Mouse (Mus musculus): ENCODE measurements around the gene Tulp2.

The Tulp2 gene

DNA sequence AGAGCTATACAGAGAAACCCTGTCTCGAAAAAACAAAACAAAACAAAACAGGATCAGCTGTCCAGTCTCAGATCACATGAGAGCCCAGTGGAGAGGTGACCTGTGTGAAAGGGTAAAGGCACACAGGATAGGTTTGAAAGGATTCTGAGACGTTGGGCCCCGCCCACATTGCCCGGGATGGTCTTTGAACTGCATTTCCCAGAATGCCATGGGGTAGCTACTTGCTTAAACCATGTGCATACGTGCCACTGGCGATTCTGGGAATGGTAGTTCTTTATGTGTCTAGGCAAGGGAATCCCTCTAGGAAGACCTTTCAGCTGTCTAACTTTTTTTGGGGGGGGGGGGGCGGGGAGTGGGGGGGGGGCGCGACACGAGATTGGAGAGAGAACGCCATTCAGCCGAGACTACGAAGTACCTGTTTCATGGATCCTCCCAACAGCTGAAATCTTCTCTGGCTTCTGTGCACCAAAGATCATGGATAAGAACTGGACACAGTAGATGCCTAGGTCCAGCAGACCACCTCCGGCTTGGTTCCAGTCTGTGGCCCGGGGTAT is at the start of gene Tulp2:
Gene Tulp2 (plus strand): TSS at position 504 of the 554 bp plus-strand sequence.
- no peak for DNase-seq (ENCODE audit: low read depth, low spot score)

- DNase-seq (ENCODE audit: low read depth, low spot score) = no peak
Observed at GRCm38 (mm10) chr7:45433835-45434202, 47.9 kb upstream of the Tulp2 start.

DNA sequence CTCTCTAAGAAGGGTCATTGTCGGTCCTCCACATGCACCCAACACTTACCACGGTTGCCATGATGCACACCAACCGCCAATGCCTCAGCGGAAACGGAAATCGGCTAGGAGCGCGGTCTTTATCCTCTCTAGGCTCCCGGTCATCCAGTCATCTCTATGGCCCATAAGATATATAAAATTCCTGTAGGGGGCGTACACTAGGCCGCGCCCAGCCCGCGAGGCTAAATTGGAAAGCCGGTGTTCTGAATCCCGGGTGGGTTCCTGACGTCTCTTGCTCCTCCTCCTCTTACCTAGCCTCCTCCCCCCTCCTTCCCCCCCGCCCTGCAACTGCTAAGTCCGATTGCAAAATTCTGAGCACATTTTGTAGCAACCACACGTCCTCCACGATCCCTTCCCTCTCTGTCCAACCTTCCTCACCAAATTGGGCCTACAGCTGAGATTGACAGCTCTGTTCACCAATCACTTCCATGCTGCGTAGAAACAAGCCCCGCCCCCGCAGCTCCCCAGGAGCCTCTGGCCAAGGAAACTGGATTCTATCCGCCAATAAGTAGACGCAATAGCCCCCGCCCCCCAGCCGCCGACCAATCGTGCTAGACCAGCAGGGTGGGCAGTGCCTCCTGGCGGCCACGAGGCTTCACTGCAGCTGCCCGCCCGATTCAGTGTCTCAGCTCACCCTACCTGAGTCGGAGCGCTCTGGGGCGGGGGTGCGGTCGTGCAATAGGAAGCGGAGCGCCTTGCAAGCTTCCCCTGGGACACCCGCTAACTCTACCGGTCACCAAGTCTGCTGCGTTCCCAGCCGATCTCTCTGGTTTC is 47.3 kb upstream of the Tulp2 start, which contains the start of gene Gys1:
Gene Gys1 (plus strand): TSS at position 642 of the 813 bp plus-strand sequence.
- peak; percentile 99 for DNase-seq (ENCODE audit: low read depth, low spot score)

DNA sequence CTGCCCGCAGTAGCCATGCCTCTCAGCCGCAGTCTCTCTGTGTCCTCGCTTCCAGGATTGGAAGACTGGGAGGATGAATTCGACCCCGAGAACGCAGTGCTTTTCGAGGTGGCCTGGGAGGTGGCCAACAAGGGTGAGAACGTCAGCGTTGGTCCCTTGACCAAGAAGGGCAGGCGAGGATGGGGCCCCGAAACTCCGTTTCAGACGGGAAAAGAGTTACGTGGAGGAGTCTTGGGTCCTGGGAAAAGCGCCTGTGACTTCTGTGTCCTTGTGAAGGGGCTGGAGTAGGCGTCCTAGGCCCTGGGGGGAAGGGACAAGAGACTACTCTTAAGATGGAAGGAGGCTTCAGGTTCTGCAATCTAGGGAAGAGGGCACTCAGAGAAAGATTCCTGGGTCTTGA is 46.6 kb upstream of the Tulp2 start:
- DNase-seq (ENCODE audit: low read depth, low spot score) = no peak

DNA sequence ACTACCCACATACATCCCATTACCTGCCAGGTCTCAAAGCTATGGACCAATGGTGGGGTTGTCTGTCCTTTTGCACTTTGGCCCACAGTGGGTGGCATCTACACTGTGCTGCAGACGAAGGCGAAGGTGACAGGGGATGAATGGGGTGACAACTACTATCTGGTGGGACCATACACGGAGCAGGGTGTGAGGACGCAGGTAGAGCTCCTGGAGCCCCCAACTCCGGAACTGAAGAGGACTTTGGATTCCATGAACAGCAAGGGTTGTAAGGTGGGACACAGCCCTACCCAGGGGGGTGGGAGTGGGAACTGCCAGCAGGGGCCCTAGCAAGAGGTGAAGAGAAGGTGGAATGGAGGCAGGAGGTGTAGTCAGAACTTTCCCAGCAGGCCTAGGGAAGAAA is 45.2 kb upstream of the Tulp2 start:
- DNase-seq (ENCODE audit: low read depth, low spot score) = no peak

- DNase-seq (ENCODE audit: low read depth, low spot score) = no peak
Observed at GRCm38 (mm10) chr7:45437046-45437445, 44.6 kb upstream of the Tulp2 start.

DNA sequence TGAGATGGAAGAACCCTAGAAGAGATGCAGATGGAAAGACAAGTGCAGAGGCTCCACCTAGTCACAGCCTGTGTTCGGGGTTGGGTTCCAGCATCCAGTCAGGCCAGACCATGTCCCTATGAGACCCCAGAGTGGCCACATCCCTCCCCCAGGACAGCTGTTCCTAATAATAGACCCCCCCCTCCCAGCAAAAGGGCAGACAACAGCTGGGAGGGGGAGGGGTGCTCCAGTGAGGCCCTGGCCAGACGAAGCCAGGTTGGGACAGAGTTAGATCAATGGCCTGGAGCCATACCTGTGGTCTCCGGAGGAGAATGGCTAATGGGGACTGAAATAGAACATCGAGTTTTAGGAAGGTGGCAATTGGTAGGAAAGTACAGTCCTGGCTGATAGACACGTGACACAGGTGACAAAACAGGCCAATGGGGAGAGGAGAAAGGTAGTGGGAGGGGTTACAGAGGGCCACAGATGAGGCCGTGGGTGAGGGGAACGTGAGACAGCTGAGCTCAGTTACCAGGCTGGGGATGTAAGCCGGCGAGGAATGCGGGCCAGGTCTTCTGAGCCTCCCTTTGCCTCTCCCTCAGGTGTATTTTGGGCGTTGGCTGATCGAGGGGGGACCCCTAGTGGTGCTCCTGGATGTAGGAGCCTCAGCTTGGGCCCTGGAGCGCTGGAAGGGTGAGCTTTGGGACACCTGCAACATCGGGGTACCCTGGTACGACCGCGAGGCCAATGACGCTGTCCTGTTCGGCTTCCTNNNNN is 44.0 kb upstream of the Tulp2 start, which contains the start of gene Ruvbl2:
Gene Ruvbl2 (minus strand): TSS at position 576 of the 756 bp plus-strand sequence.
- no peak for DNase-seq (ENCODE audit: low read depth, low spot score)

GRCm38 (mm10) chr7:45443526-45444420 is 37.9 kb upstream of the Tulp2 start:
- no peak for DNase-seq (ENCODE audit: low read depth, low spot score)

GRCm38 (mm10) chr7:45446589-45446988 is 35.1 kb upstream of the Tulp2 start:
- DNase-seq (ENCODE audit: low read depth, low spot score) = no peak

- no peak for DNase-seq (ENCODE audit: low read depth, low spot score)
Observed at GRCm38 (mm10) chr7:45447325-45447990, 34.2 kb upstream of the Tulp2 start.

DNA sequence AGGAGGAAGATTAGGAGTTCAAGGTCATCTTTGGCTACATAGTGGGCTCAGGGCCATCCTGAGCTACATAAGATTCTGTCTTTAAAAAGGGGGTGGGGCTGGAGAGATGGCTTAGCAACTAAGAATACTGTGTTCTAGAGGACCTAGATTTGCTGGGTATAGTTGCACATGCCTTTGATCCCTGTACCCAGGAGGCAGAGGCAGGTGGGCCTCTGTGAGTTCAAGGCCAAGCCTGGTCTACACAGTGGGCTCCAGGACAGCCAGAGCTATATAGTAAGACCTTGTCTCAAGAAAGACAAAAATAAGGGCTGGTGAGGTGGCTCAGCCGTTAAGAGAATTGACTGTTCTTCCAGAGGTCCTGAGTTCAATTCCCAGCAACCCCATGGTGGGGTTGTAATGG is 31.7 kb upstream of the Tulp2 start:
- DNase-seq (ENCODE audit: low read depth, low spot score) = no peak

- DNase-seq (ENCODE audit: low read depth, low spot score) = no peak
Observed at GRCm38 (mm10) chr7:45451344-45451982, 30.2 kb upstream of the Tulp2 start.

DNA sequence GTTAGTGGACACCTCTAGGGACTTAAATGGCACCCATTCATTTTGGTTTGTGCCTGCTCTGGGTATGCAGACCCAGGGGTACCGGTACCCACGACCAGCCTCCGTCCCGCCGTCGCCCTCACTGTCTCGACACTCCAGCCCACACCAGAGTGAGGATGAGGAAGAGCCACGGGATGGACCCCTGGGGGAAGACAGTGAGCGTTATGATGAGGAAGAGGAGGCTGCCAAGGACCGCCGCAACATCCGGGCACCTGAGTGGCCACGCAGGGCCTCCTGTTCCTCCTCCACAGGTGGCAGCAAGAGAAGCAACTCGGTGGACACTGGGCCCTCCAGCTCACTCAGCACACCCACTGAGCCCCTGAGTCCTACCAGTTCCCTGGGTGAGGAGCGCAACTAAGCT is 26.7 kb upstream of the Tulp2 start:
- DNase-seq (ENCODE audit: low read depth, low spot score) = no peak

GRCm38 (mm10) chr7:45455932-45456696 is 25.6 kb upstream of the Tulp2 start:
- no peak for DNase-seq (ENCODE audit: low read depth, low spot score)

DNA sequence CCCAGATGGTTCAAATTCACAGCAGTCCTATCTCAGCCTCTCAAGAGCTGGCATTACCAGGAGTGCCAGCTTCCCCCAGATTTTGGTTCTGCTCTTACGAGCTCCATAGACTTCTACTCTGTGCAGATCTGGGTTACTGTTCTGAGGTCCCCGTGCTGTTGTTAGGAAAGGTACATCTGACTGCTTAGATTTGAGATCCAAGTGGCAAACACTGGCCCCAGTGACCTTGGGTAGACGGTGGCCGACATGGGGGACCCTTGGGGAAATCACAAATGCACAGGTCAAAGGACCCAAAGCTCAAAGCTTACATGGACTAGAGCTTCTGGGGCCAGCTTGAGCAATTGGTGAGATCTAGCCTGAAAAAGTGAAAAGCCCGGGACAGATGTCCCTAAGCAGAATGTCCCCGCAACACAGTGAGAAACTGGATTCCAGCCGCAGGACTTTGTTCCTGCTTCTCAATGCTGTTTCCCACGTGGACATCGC is 24.9 kb upstream of the Tulp2 start:
- DNase-seq (ENCODE audit: low read depth, low spot score) = no peak

- DNase-seq (ENCODE audit: low read depth, low spot score) = no peak
Observed at GRCm38 (mm10) chr7:45457204-45458060, 24.2 kb upstream of the Tulp2 start.

DNA sequence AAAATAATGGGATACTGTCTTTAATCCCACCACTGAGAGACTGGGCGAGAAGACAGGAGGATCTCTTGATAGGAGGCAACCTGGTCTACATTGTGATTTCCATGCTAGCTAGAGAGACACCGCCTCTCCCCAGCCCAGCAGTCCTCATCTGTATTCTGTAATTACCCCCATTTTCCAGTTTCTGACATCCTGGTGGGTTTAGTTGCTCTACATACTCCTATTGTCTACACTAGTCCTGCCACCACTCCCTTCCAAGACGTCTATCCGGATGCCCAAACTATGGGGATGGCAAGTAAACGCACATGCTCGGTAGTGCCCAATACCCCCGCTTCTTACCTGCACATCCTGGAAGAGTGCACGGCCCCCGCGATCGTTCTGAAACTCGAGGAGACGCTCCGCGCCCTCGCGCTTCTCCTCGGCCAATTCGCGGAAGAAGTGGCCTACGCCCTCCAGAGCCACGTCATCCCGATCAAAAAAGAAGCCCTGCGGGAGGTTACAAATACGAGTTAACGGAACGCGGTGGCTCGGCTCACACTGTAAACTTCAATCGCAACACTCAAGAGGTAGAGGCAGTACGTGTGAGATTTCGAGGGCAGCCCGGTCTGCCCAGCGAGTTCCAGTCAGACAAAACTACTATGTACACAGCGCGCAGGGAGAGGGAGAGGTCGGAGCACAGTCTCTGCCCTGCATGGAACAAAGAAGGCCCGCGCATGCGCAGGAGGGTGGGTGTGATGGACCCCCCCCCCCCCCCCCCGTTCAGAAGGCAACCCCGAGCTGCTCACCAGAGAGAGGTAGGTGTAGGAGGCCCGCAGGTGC is 22.7 kb upstream of the Tulp2 start:
- DNase-seq (ENCODE audit: low read depth, low spot score) = no peak

Measured in WW6 (cell line).